Mouse (Mus musculus): ENCODE data around the gene Ptprs.

DNA sequence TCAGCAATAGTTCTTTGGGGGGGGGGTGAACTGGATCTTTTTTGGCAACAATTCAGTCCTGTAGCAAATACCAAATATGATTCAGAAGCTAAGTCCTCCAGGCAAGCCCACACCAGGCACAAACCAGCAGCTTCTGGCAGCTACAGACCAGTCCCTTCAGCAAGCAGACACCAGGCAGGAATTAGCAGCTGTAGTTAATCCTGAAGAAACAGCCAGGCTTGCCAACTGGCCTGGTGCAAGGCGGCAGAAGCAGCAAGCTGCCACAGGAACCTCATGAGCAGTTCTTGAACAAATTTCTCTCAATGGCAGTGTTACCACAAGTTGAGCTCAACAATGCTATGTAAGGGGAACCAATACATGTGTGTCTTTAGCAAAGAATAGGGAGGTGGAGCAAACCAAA is 46.5 kb upstream of the Ptprs start:
- TF ChIP-seq CTCF (IDR thresholded peaks at IDR 0.05; ENCODE audit: low read depth) = no peak
- TF ChIP-seq EP300 (IDR thresholded peaks at IDR 0.05; ENCODE audit: low read depth) = no peak

Data from heart, postnatal 0 days (tissue).